Mouse (Mus musculus): ENCODE measurements at regions not wholly inside any gene's neighbourhood (a gene's known extent, or its start where the extent isn't known, plus 50 kb on each side); places are given as distances from the start of the nearest gene placed in this dataset.

- DNase-seq = no peak
Observed at GRCm38 (mm10) chr12:69101965-69102364, 57.0 kb downstream of the Rps29 start.

GRCm38 (mm10) chr12:69094856-69095255, 64.1 kb downstream of the Rps29 start:
- DNase-seq = no peak

GRCm38 (mm10) chr12:69093073-69093797, 65.8 kb downstream of the Rps29 start:
- DNase-seq = no peak

GRCm38 (mm10) chr12:69087928-69088609, 70.9 kb downstream of the Rps29 start:
- no peak for DNase-seq

GRCm38 (mm10) chr12:69085522-69086179, 73.3 kb downstream of the Rps29 start:
- no peak for DNase-seq

- no peak for DNase-seq
Observed at GRCm38 (mm10) chr12:69084656-69085055, 74.3 kb downstream of the Rps29 start.

- no peak for DNase-seq
Observed at GRCm38 (mm10) chr12:69082051-69082450, 76.9 kb downstream of the Rps29 start.

- DNase-seq = no peak
Observed at GRCm38 (mm10) chr12:69039553-69039952, 119.4 kb downstream of the Rps29 start.

GRCm38 (mm10) chr12:69023594-69023993, 135.4 kb downstream of the Rps29 start:
- DNase-seq = no peak

- DNase-seq = no peak
Observed at GRCm38 (mm10) chr12:69016705-69017306, 142.2 kb downstream of the Rps29 start.

- DNase-seq = no peak
Observed at GRCm38 (mm10) chr12:69005141-69005540, 153.8 kb downstream of the Rps29 start.

GRCm38 (mm10) chr12:69002106-69002505, 156.9 kb downstream of the Rps29 start:
- no peak for DNase-seq

GRCm38 (mm10) chr12:68997259-68997658, 161.7 kb downstream of the Rps29 start:
- DNase-seq = no peak

GRCm38 (mm10) chr12:68996740-68997139, 162.2 kb downstream of the Rps29 start:
- no peak for DNase-seq

- DNase-seq = no peak
Observed at GRCm38 (mm10) chr12:68980640-68981039, 178.3 kb downstream of the Rps29 start.

- no peak for DNase-seq
Observed at GRCm38 (mm10) chr12:68980173-68980572, 178.8 kb downstream of the Rps29 start.

- DNase-seq = no peak
Observed at GRCm38 (mm10) chr12:68979232-68979631, 179.8 kb downstream of the Rps29 start.

GRCm38 (mm10) chr12:68977276-68977675, 181.7 kb downstream of the Rps29 start:
- no peak for DNase-seq

- no peak for DNase-seq
Observed at GRCm38 (mm10) chr12:68947240-68947639, 211.7 kb downstream of the Rps29 start.

- DNase-seq = no peak
Observed at GRCm38 (mm10) chr12:68910590-68910989, 248.4 kb downstream of the Rps29 start.

- no peak for DNase-seq
Observed at GRCm38 (mm10) chr12:68904770-68905169, 254.2 kb downstream of the Rps29 start.

GRCm38 (mm10) chr12:68889141-68889540, 269.8 kb downstream of the Rps29 start:
- no peak for DNase-seq

GRCm38 (mm10) chr12:68882503-68882902, 276.5 kb downstream of the Rps29 start:
- no peak for DNase-seq

GRCm38 (mm10) chr12:68879425-68879824, 279.6 kb downstream of the Rps29 start:
- no peak for DNase-seq

Measured in kidney, adult 18-20 months (tissue).